Mouse (Mus musculus): Measurements from ENCODE around the gene 1700016C15Rik. TPM values are rescaled to one million over a fixed set of nuclear protein-coding genes. Genes with fewer than 3 reads are reported as not detected.

Gene 1700016C15Rik
- not detected for total RNA-seq (2021)

DNA sequence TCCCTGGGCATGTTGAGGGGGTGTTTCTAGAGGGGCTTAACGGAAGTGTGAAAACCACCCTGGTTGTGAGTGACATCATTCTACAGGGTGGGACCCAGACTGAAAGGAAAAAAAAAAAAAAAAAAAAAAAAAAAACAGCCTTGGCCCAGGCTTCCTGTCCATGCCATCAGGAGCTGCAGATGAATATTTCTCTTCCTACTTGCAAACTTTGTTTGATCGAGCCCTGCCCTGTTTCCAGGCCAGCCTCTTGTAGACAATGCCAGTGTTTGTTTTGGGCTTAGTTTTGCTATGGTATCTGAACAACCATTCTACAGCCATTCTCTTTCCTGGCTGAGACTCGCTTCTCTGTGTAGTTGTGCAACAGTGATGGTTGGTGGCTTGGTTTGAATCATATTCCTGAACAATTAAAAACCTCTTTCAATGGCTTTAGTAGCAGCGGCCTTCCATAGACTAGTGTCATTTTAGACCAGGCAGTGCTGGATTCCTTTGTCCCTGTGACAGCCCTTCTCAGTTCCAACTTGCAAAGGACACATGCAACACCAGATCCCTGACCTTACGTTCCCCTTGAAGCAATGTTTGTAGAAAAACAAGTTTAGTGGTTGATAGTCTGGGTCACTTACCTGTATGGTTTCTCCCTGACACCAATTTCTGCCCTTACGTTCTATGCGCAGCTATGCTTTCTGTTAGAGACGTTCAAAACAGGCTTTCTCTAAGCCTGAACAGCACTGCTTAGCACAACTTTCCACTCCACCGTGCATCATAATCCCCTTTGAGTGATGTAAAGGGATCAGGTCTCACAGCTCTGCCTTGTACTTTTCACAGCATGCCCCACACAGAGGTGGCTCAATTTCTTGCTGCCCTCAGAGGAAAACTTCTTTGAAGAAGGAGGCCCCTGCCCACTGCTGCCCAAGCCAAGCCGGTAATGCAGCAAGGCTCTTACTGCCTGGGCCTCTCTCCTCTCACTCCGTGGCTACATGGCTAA lies at the start of gene 1700016C15Rik:
1700016C15Rik (plus strand) TSS at position 772 of the 982 bp plus-strand sequence.
- intact Hi-C loops (cut with DNase I), result no loop called here
- no peak for DNase-seq

DNA sequence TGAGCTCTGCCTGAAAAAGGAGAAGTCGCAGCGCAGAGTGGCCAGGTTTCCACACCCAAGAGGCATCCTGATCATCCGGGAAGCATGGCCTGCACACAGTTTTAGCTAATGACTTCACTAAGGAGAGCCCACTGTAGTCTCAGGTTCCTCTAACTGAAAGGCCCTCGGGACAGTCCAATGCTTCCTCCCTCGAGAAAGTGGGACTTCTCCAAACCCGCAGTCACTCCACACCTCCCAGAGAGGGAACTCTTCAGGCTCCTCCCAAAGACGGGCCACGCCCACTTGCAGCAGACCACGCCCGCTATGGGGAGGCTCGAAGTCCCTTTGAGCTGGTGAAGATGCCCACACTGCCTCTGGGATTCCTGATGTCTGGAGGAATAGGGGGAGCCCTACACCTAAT lies 48.4 kb upstream of the 1700016C15Rik start:
- intact Hi-C loops (cut with DNase I), result no loop called here

DNA sequence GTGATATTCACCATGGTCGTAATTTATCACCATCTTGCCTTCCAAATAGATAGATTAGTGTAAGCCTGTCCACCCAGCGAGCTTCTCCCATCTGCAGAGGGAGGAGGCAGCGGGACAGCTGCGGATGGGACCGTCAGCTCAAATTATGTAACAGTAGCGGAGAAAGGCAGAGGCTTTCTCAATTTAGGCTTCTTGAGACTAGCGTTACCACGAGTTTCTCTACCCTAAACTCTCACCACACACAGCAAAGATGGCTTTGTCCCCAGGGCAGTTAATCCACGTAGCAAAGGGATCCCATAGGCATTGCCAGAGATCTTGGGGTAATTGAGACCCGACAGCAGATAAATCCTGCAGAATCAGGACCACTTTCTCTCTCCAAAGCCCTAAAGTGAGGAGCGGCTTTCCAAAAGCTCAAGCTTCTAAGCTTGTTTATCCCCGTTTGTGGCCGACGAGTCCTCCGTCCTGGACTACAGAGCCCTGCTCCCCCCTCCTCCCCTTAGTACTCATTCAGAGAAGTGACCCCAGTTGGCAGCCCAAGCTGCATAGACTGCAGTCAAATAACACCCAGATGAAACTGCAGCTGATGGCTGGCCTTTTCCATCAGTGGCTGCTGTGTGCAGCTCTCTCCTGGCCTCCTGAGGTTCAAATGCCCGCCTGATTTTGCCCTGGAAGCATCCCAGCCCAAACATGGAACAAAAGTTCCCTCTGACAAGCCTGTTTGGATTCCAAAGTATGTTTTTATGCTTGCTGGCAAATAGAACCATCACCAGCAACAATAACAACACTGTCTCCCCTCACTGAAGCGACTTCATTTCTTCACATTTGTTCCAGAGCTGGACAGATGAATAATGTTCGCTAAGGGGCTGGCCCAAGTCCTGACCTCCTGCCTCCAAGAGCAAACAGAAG lies 45.4 kb upstream of the 1700016C15Rik start:
- DNase-seq, result peak in 1 of 2 experiments; percentile 8
- intact Hi-C loops (cut with DNase I), result loop anchor here (2.0 kb wide), 3 partner anchors 41 to 805 kb away; no protein-coding TSS in a partner anchor

More for the DNA sequence above, 48.4 kb upstream of the 1700016C15Rik start:
- DNase-seq, result no peak

DNA sequence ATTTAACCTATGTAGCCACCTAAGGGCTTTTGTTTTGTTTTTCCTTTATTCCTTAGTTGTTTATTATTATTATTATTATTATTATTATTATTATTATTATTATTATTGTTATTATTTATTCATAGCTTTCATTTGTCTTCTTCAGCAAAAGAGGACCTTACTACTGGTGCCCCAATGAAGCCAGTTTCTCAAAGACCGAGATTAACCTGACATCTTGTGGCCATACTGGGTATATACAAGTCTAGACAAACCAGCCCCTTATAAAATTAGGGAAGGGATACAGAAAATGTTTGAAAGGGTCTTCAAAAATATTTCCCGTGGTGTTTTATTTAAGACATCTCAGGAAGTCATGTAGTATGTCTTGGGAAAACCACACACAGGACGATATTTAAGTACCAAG lies 44.7 kb upstream of the 1700016C15Rik start:
- intact Hi-C loops (cut with DNase I), result loop anchor here (1.0 to 2.0 kb wide), 3 partner anchors 277 to 806 kb away; no protein-coding TSS in a partner anchor

DNA sequence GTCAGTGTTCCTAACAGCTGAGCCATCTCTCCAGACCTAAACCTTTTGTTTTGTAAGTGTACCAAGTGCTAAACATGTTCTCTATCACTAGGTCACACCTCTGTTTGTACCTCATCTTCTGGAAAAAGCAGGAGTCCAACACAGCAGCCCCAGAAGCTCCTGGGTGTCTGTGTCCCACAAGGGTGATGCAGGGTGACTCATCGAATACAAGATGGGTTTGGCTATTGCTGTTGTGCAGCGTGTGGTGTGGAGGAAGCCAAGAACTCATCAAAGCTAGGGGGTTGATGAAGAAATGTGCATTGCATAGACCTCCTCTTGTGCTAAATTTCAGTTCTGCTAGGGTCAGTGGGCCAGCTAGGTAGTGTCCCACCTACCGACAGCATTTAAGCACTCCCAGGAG lies 43.5 kb upstream of the 1700016C15Rik start:
- intact Hi-C loops (cut with DNase I), result no loop called here
- no peak for DNase-seq

More for the DNA sequence above, 44.7 kb upstream of the 1700016C15Rik start:
- DNase-seq, result peak in 1 of 2 experiments; percentile 14

DNA sequence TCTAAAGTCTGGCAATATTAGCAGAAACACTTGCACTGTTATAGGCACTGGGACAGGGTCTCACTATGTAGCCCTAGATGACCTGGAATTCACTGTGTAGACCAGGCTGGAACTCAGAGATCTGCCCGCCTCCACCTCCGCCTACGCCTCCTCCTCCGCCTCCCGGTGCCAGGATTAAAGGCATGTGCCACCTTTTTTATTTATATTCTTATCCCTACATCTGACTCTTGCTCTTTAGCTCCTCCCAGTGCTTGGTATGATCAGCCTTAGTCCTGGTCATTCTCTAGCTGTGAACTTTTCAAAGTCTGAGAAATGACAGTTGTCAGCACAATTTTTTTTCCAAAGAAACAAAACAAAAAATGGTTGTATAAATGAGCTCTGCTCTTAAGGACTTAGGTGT lies 42.6 kb upstream of the 1700016C15Rik start:
- intact Hi-C loops (cut with DNase I), result no loop called here
- DNase-seq, result no peak

DNA sequence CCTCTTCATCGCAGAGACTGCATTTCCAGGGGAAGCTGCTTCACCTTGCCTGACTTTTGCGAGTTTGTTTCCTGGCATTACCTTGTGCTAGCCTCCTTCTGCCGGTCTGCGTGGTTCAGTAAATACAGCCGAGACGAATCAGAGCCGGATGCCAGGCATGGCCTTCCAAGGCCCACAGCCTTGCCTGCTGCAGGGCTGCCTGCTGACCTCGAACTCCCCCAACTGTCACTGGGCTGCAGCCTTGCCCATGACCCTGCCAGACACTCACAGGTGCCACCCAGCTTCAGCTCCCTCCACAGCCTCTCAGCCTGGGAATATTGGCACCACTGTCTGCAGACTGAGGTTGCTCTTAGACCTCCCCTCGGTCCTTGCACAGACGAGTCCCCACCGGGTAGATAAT lies 37.1 kb upstream of the 1700016C15Rik start:
- intact Hi-C loops (cut with DNase I), result no loop called here

DNA sequence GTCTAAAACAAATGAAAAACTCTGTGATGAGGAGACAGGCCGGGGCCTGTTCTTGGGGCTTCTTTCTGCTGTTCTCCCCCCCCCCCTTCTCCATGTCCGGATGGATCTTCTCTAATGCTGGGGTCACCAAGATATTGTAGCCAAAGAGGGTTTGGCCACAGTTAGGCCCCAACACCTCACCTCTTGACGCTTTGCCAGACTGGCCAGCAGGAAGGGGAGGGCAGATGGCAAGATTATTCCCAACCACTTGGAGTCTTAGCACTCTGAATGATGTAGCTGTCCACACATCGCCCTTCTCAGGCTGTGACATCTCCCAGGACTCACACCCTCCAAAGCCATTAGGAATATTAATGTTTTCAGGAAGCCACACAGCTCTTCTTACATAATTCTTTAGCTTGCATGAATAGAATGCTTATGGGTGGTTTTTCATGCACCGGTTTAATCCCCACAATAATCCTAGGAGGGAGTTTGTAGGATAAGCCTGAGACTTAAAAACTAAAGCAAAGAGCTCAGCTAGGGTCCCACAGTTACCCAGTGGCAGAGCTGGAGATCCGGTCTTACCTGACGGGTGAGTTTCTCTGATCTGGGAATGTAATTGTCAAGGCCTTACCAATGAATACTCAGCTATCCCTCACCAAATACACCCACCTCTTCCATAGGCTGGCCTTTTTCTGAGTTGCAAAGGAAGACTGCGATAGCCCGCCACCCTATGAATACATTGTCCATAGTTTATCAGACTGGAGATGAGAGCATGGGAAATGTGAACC lies 35.9 kb upstream of the 1700016C15Rik start:
- intact Hi-C loops (cut with DNase I), result no loop called here

More for the DNA sequence above, 37.1 kb upstream of the 1700016C15Rik start:
- DNase-seq, result no peak

DNA sequence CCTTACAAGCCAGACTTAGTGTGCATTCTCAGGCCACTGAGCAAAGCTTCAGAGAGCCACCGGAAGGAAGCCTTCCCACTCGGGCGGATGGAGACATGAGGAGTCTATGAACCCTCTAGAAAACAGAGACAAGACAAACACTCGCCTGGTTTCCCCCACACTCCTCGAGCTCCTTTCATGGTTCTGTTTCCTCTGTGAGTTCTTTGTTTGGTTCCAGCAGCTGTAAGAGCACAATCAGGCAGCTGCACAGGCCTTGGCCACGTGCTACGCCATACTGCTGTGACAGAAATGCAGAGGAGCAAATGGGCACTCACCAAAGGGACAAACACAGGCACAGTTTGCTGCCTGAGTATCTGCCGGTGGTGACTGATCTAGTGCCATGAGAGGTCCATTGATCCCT lies 29.1 kb upstream of the 1700016C15Rik start:
- DNase-seq, result no peak
- intact Hi-C loops (cut with DNase I), result loop anchor here (5.0 to 10.0 kb wide), 2 partner anchors 823 to 986 kb away; no protein-coding TSS in a partner anchor

More for the DNA sequence above, 35.9 kb upstream of the 1700016C15Rik start:
- DNase-seq, result no peak

DNA sequence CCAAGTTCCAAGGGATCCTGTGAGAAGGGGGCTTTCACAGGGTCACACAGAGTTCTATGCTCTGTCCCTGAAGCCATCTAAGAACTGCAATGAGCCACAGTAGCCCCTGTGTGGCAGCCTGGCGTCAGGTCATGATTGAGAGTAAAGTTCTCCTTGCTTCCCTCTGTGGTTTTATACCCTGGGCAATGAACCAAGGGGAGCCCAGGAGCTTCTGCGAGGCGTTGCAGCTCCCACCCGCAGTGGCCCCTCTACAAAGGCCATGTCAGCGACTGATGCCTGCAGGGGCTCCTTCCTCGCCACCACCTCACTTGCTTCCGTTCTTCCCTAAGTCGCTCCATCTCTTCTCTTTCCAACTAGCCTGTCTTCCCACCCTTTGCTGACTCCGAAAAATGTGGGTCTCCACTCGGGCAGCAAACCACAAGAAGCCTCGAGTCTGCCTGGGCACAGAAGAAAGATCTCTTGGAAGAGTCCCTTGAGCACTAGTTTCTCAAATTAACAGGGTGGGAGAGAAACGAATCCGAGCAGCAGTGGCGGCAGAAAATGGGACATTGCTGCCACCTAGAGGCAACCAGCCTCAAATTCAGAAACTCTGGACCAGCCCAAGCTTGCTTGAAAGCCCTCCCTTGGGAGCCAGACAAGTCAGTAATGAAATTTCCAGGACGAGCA lies 27.0 kb upstream of the 1700016C15Rik start:
- intact Hi-C loops (cut with DNase I), result loop anchor here (5.0 to 10.0 kb wide), 2 partner anchors 825 to 988 kb away; no protein-coding TSS in a partner anchor
- peak; percentile 78 to 83 for DNase-seq

DNA sequence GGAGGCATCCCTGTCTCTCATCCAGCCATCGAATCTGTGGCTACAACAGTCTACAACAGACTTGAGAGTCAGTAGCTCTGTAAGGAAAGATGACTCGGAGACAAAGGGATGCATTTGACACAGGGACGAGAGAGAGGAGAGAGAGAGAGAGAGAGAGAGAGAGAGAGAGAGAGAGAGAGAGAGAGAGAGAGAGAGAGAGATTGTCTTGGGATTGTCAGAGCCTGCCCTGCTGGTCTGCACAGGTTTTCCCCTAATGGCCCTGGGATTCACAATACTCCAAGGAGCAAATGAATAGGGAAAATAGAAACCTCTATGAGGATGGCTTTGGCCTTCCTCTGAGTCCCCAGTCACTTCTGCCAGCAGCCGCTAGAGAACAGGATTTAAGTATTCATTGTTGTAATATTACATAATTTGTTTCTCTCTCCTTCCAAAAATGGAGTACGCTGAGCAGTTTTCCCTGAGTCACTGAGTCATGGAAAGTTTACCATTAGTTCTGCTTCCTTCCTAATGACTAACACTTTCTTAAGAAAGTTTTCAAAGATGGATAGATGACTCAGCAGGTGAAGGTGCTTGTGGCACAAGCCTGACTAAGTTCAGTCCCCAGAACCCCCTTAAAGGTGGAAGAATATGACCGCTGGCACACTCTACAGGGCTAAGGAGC lies 26.3 kb upstream of the 1700016C15Rik start:
- DNase-seq, result no peak
- intact Hi-C loops (cut with DNase I), result loop anchor here (5.0 to 10.0 kb wide), 2 partner anchors 826 to 988 kb away; no protein-coding TSS in a partner anchor

DNA sequence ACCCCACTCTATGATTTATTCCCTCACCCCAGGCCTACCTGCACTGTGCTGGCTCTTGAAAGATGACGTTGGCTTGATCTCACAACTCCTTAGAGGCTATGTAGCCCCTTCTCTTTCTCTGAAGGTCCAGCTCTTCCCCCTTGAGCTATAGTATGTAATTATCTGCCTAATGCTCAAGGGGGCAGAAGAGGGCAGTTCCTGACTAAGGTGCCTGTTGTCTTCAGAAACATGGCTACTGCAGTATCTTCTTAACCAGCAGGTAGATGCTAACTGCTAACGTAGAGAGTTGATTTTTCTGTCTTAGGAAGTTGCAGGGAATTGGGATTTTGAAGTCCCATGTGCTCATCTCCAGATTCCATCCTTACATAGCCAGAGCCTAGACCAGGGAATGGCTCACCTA lies 24.4 kb upstream of the 1700016C15Rik start:
- intact Hi-C loops (cut with DNase I), result loop anchor here (5.0 to 10.0 kb wide), 2 partner anchors 87 to 990 kb away; no protein-coding TSS in a partner anchor
- DNase-seq, result no peak

DNA sequence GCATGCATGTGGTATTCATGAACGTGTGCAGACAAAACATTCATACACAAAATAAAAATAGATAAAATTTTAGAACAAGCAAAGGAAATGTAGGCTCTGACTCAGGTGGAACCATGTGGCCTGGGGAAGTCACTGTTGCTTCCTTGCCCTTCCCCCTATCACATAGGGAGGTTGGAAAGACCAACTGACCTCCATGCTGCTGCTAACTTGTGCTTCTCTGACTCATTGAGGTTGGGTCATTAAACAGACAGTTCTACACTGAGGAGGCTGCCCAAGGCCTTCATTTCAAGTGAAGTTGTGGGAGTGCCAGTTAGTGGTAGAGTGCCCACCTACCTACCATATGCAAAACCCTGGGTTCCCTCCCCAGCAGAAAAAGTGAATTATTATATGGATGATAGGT lies 22.0 kb upstream of the 1700016C15Rik start:
- no peak for DNase-seq
- intact Hi-C loops (cut with DNase I), result loop anchor here (5.0 to 10.0 kb wide), 2 partner anchors 85 to 993 kb away; no protein-coding TSS in a partner anchor

DNA sequence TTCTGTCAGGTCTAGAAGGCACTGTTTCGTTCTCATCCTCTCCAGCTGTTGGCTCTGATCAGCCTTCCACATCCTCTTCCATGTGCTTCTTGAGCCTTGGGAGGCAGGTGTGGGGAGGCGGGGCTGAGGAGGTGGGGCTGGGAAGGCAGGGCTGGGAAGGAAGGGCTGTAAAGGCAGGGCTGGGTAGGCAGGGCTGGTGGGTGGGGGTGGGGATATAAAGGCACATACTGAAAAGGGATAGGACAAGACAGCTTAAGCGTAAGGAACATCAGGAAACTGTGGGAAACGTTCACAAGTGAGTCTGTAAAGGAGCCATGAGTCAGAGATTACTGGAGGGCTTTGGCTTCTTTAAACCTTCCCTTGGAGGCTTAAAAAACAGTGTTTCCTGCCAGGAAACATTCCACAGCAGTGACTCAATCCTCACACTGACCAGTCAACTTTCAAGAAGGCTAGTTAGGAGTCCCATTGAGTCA lies 21.0 kb upstream of the 1700016C15Rik start:
- intact Hi-C loops (cut with DNase I), result loop anchor here (5.0 to 10.0 kb wide), 2 partner anchors 84 to 994 kb away; no protein-coding TSS in a partner anchor
- peak; percentile 24 to 33 for DNase-seq

DNA sequence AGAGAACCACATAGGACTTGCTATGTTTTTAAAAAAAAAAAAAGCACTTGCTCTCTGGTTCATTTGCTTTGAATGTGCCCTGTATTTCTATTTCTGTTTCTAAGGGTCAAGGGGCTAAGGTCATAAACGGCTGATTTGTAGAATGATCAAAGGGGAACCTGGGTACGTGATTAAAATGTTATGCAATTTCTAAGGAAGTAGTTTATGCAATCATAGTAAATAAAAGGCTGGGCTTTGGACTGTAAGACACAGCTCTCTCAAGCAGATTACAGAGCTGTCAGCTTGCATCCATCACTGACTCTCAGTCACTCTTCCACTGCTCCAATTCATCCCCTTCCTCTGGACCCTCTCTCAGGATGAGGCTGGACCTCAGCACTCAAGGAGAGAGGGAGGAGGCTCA lies 18.6 kb upstream of the 1700016C15Rik start:
- no peak for DNase-seq
- intact Hi-C loops (cut with DNase I), result no loop called here

DNA sequence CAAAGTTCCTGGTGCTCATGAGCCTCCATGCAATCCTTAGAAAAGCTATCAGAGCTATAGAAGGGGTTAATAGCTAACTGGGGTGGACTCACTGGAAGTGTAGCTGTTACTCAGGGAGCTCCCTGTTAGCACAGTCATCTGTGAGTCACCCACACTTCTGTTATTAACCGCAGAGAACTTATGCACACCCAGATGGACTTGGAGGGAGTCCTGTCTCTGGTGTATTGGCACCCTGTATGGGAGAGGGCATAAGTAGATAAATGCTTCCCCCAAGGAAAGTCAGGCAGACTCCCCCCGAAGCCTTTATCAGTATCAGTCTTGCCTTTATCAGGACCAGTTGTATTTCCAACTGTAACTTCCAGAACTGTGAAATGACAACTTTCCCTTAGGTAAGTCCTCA lies 18.2 kb upstream of the 1700016C15Rik start:
- intact Hi-C loops (cut with DNase I), result no loop called here
- DNase-seq, result no peak

DNA sequence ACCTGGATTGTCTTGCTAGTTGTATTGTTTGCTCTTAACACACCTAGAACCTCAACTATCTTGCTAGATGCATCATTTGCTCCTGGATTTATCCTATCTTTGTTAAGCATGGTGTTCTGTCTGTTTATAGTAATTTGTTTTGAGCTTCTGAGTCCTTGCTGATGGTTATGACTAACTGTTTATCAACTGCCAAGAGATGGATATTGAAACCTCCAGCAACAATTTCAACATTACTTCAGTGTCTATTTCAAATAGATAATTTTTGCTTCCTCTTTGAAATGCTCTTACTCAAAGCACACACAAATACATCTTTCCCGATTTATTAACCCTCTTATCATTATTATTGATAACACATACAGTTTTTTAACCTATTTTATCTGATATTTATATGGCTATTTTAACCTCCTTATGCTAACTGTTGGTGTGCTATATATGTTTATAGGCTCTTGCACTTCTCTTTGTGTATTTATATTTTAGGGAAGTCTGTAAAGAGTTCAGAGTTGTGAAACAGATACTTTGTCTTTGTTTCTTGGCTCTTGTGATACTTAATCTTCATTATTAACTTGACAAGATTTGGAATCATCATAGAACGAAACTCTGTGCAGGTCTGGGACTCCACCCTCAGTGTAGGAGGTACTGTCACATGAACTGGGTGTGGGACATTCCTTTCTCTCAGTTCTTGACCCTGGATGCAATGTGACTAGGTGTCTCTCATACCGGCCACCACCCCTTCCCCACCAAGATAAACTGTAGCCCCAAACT lies 15.8 kb upstream of the 1700016C15Rik start:
- no peak for DNase-seq
- intact Hi-C loops (cut with DNase I), result no loop called here
